Mouse (Mus musculus): ENCODE measurements around the gene Prr13. TPM values are rescaled to one million over a fixed set of nuclear protein-coding genes. Genes with fewer than 3 reads are reported as not detected.
A peak's percentile ranks its signal among the peaks of the same experiment; 100 is the strongest.

Prr13 gene
- polyA plus RNA-seq, 1 experiment from 2014 or later = 394 TPM

DNA sequence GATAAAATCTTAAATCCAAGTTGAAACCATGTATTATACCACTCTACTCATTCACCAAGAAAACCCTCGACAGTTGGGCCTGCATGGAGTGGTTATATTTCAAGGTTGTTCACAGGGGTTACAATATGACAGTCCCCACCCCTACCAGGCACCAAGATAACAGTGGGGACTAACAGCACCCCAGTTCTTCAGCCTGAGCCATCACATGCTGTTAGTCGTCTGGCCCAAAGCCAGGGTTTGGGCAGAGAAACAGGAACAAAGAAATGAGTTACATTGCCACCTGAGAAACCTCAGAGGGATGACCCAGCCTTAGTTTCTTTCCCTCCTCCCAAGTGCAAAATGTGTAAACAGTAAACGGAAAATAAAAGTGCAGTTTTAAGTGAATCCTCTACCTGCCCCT is 40.5 kb downstream of the Prr13 start:
- H3K9ac ChIP-seq (ENCODE audit: low read depth, low read length) = no peak overlapping the region
- 39% methylated on average over 3 of the region's 3 CpGs for WGBS
- H3K27me3 ChIP-seq (replicated peaks; ENCODE audit: control insufficient read depth, insufficient read depth, low read length) = no peaks in the 10 kb centered on the region
- TF ChIP-seq CTCF (IDR thresholded peaks at IDR 0.05; ENCODE audit: low read depth) = no peak
- no peaks in the 10 kb centered on the region for H3K9me3 ChIP-seq (ENCODE audit: control insufficient read depth)
- ATAC-seq = no peak
- no peak overlapping the region for H3K4me3 ChIP-seq (ENCODE audit: low read depth, low read length)
- no peaks in the 10 kb centered on the region for H3K4me1 ChIP-seq (replicated peaks; ENCODE audit: control insufficient read depth, insufficient read depth, low read length)
- H3K36me3 ChIP-seq (ENCODE audit: control insufficient read depth, insufficient read depth) = peaks cover 79% of the 10 kb centered on the region
- H3K4me2 ChIP-seq (replicated peaks; ENCODE audit: low read depth) = no peak overlapping the region
- no peak overlapping the region; the same call in 1 of the 2 replicates for H3K27ac ChIP-seq (ENCODE audit: low read depth, low read length)

DNA sequence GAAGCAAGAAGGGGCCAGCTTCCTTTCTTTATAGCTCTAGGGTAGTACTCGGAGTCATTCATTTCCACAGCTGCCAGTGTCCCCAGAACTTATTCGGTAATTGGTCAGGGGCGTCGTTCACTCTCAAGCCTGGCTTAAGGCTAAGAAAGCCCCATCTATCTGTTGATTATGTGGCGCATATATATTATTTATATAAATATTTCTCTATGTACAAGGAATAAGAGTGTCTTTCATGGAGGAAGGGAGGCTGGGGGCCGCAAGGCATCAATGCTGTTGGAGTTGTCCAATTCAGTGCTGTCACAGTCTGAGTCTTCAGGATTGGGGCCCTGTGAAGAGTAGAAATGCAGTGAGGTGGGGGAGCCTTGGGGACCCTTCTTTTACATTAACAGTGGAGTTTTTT is 41.0 kb downstream of the Prr13 start:
- WGBS = 80% methylated on average over 6 of the region's 6 CpGs
- H3K9ac ChIP-seq (ENCODE audit: low read depth, low read length) = no peak overlapping the region
- no peak for TF ChIP-seq CTCF (IDR thresholded peaks at IDR 0.05; ENCODE audit: low read depth)
- no peak overlapping the region for H3K4me3 ChIP-seq (ENCODE audit: low read depth, low read length)
- H3K4me2 ChIP-seq (replicated peaks; ENCODE audit: low read depth) = no peak overlapping the region
- no peaks in the 10 kb centered on the region for H3K27me3 ChIP-seq (replicated peaks; ENCODE audit: control insufficient read depth, insufficient read depth, low read length)
- H3K27ac ChIP-seq (ENCODE audit: low read depth, low read length) = no peak overlapping the region
- peaks cover 74% of the 10 kb centered on the region for H3K36me3 ChIP-seq (ENCODE audit: control insufficient read depth, insufficient read depth)
- no peaks in the 10 kb centered on the region for H3K4me1 ChIP-seq (replicated peaks; ENCODE audit: control insufficient read depth, insufficient read depth, low read length)
- no peaks in the 10 kb centered on the region for H3K9me3 ChIP-seq (ENCODE audit: control insufficient read depth)
- ATAC-seq = no peak

DNA sequence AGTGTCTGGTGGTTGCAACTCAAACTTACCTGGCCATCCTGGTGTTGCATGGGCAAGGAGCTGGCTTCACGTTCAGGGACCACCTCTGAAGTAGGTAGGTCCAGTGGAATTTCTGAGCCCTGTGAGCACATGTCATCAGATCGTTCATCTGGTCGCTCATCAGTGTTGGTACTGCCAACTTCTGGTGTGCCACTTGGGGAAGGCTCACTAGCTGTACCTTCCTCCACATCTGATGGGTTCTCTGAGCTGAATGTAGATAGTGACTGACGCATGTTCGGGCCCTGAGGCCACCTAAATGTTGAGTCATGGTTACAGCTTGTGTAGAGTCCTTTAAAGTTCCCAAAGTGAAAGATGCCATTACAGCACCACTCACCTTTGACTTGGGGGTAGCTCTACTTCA is 41.7 kb downstream of the Prr13 start:
- no peaks in the 10 kb centered on the region for H3K9me3 ChIP-seq (ENCODE audit: control insufficient read depth)
- H3K4me3 ChIP-seq (ENCODE audit: low read depth, low read length) = no peak overlapping the region
- 88% methylated on average over 5 of the region's 5 CpGs for WGBS
- no peak for ATAC-seq
- H3K4me2 ChIP-seq (replicated peaks; ENCODE audit: low read depth) = no peak overlapping the region
- no peaks in the 10 kb centered on the region for H3K27me3 ChIP-seq (replicated peaks; ENCODE audit: control insufficient read depth, insufficient read depth, low read length)
- H3K9ac ChIP-seq (ENCODE audit: low read depth, low read length) = no peak overlapping the region
- TF ChIP-seq CTCF (IDR thresholded peaks at IDR 0.05; ENCODE audit: low read depth) = no peak
- no peak overlapping the region; the same call in 1 of the 2 replicates for H3K27ac ChIP-seq (ENCODE audit: low read depth, low read length)
- H3K4me1 ChIP-seq (replicated peaks; ENCODE audit: control insufficient read depth, insufficient read depth, low read length) = no peaks in the 10 kb centered on the region
- H3K36me3 ChIP-seq (ENCODE audit: control insufficient read depth, insufficient read depth) = peaks cover 68% of the 10 kb centered on the region

DNA sequence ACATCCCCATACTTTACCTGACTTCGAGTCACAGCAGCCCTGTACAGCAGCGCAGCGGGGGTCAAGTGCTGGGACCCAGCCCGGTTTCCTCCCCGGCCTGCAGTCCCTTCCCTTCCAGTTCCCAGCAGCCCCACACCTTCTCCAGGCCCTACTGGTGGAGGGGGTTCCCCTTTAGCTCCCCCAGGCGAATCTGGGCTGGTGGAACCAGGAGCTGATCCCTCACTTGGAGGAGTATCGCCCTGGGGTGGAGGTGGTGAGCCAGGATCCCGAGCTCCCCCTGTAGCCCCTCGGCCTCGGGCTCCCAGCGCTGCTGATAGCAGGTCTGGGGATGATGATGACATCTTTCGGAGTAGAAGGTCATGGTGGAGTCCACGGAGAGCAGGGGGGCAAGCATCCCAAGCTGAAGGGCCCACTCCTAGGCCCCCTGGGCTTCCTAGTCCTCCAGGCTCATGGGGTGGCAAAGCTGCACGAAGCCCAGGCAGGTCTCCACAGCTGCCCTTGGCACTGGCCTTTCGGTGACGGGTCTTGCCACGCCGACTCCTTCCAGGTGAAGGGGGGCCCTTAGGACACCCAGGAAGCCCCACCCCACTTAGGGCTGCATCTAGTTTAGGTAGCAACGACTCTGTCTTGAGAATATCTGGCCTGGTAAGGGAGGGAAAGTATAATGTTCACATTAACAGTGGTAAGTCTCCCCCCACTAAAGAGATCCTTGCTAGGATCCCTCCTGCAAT is 42.4 kb downstream of the Prr13 start:
- 79% methylated on average over 19 of the region's 19 CpGs for WGBS
- H3K4me2 ChIP-seq (replicated peaks; ENCODE audit: low read depth) = peak overlapping the region; percentile 21; the same call in 1 of the 2 replicates
- peaks cover 60% of the 10 kb centered on the region for H3K36me3 ChIP-seq (ENCODE audit: control insufficient read depth, insufficient read depth)

DNA sequence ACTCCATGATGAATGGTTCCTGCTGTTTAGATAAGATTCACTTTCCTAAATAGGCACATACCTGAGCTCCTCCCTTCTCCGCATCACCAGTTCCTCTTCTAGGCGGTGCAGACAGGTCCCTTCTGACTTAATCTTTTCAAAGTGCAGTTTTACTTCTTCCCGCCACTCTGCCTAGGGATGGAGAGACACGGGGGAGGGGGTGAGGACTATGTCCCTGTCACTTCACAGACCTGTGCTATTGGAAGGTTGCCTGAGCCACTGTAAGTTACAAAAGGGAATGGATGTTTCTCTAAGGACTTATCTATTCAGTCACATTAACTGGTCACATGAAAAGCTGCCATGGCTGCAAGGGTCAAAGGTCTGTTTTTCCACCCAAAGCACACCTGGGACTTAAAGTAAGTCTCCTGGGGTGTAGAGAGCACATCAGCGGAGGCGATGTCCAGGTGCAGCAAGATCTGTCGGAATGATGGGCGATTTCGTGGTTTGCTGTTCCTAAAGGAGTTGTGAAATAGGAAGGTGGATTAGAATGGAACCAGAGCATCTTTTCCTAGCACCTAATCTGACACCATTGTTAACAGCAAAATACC is 43.5 kb downstream of the Prr13 start:
- H3K9ac ChIP-seq (ENCODE audit: low read depth, low read length) = no peak overlapping the region
- no peaks in the 10 kb centered on the region for H3K4me1 ChIP-seq (replicated peaks; ENCODE audit: control insufficient read depth, insufficient read depth, low read length)
- no peaks in the 10 kb centered on the region for H3K9me3 ChIP-seq (ENCODE audit: control insufficient read depth)
- ATAC-seq = peak; percentile 64
- H3K27me3 ChIP-seq (replicated peaks; ENCODE audit: control insufficient read depth, insufficient read depth, low read length) = no peaks in the 10 kb centered on the region
- H3K4me2 ChIP-seq (replicated peaks; ENCODE audit: low read depth) = peak overlapping the region; percentile 21; the same call in 1 of the 2 replicates
- 35% methylated on average over 9 of the region's 9 CpGs for WGBS
- no peak overlapping the region for H3K4me3 ChIP-seq (ENCODE audit: low read depth, low read length)
- peak overlapping the region; percentile 74 for H3K27ac ChIP-seq (ENCODE audit: low read depth, low read length)
- H3K36me3 ChIP-seq (ENCODE audit: control insufficient read depth, insufficient read depth) = peaks cover 53% of the 10 kb centered on the region
- TF ChIP-seq CTCF (IDR thresholded peaks at IDR 0.05; ENCODE audit: low read depth) = no peak

More for the DNA sequence above, 42.4 kb downstream of the Prr13 start:
- H3K9ac ChIP-seq (ENCODE audit: low read depth, low read length) = no peak overlapping the region
- peak overlapping the region; percentile 74 for H3K27ac ChIP-seq (ENCODE audit: low read depth, low read length)
- no peak overlapping the region for H3K4me3 ChIP-seq (ENCODE audit: low read depth, low read length)
- peak; percentile 12; the same call in 1 of the 2 replicates for ATAC-seq
- H3K4me1 ChIP-seq (replicated peaks; ENCODE audit: control insufficient read depth, insufficient read depth, low read length) = no peaks in the 10 kb centered on the region
- no peak for TF ChIP-seq CTCF (IDR thresholded peaks at IDR 0.05; ENCODE audit: low read depth)
- no peaks in the 10 kb centered on the region for H3K9me3 ChIP-seq (ENCODE audit: control insufficient read depth)
- H3K27me3 ChIP-seq (replicated peaks; ENCODE audit: control insufficient read depth, insufficient read depth, low read length) = no peaks in the 10 kb centered on the region

DNA sequence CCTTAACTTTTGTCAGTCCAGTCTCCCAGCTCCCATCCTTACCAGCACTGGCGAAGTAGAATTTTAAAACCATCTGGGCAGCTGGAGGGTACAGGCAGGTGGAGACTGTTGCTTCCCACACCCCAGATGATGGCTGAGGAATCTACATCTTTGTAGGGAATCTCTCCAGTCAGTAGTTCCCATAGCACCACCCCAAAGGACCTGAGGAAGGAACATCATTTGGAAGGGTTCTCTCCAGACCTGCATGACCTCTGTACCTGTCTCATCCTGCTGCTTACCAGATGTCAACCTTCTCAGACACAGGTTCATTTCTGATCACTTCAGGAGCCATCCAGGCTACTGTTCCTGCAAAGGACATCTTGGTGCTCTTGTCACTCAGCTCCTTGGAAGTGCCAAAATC is 44.6 kb downstream of the Prr13 start, which contains the start of gene Gm10337:
Gene Gm10337, plus strand, starts transcription at position 276 of the 400 bp plus-strand sequence.
- peaks cover 49% of the 10 kb centered on the region for H3K36me3 ChIP-seq (ENCODE audit: control insufficient read depth, insufficient read depth)
- no peak within 1 kb of the TSS for H3K9ac ChIP-seq (ENCODE audit: low read depth, low read length)
- no peak within 1 kb of the TSS for H3K4me3 ChIP-seq (ENCODE audit: low read depth, low read length)
- H3K4me1 ChIP-seq (replicated peaks; ENCODE audit: control insufficient read depth, insufficient read depth, low read length) = no peaks in the 10 kb centered on the region
- no peaks in the 10 kb centered on the region for H3K9me3 ChIP-seq (ENCODE audit: control insufficient read depth)
- TF ChIP-seq CTCF (IDR thresholded peaks at IDR 0.05; ENCODE audit: low read depth) = no peak
- peak within 1 kb of the TSS; percentile 74 for H3K27ac ChIP-seq (ENCODE audit: low read depth, low read length)
- H3K4me2 ChIP-seq (replicated peaks; ENCODE audit: low read depth) = no peak within 1 kb of the TSS
- ATAC-seq = no peak
- no peaks in the 10 kb centered on the region for H3K27me3 ChIP-seq (replicated peaks; ENCODE audit: control insufficient read depth, insufficient read depth, low read length)
- 92% methylated on average over 1 of the region's 1 CpGs for WGBS
